ENCODE assay signal across 8 mouse cellular contexts in the genomic region with DNA sequence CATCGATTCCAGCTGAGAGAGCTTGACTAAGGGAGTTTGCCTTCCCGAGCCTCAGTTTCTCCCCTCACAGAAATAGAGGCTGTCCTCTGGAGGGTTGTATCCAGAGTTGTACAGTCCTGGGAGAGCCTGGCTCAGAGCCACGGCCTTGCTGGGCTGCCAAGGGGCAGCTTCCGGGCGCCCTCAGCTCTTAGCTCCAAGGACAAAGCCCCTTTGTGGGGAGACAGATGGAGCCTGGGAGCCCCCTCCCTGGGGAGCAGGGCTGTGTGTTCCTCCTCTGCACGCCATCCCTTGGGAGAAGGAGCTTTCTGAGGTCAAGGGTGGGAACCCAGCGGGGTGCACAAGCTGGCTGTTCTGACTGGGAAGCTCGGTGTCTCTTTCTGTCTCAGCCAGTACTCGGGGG. TPM values are rescaled to one million over a fixed set of nuclear protein-coding genes. Genes with fewer than 3 reads are reported as not detected.
DNase-seq lines count a peak whose midpoint lies in the region; ATAC-seq and TF ChIP-seq lines count a peak whose summit lies in the region.

No protein-coding gene starts in this region.

- H3K4me3 ChIP-seq in hindbrain, embryonic 15.5 days: no peak overlapping the region
- no peak overlapping the region for H3K4me3 ChIP-seq in neural tube, embryonic 12.5 days
- no peak overlapping the region for H3K4me3 ChIP-seq in liver, postnatal 0 days (ENCODE audit: low read depth, low read length)

- peak; percentile 50 for DNase-seq in adrenal gland, adult 2 months
- DNase-seq in adrenal gland, postnatal 4 days (ENCODE audit: low spot score in 2 of 2): no peak
- DNase-seq in left cerebral cortex, postnatal 14 days (ENCODE audit: low spot score in 2 of 2): peak; percentile 69 to 70
- DNase-seq in left cerebral cortex, adult 18-20 months (ENCODE audit: low spot score in 2 of 2): no peak
- no peak for DNase-seq in liver, postnatal 0 days
- DNase-seq in spleen, postnatal 14 days (ENCODE audit: low spot score in 2 of 2): no peak

- no peaks in the 10 kb centered on the region for H3K27me3 ChIP-seq in hindbrain, embryonic 15.5 days
- H3K27me3 ChIP-seq in neural tube, embryonic 12.5 days (replicated peaks): no peaks in the 10 kb centered on the region
- no peaks in the 10 kb centered on the region for H3K27me3 ChIP-seq in liver, postnatal 0 days (ENCODE audit: insufficient read depth, low read length)

- no peak for TF ChIP-seq CTCF in liver, postnatal 0 days (IDR thresholded peaks at IDR 0.05; ENCODE audit: low read depth)

- no peaks in the 10 kb centered on the region for H3K9me3 ChIP-seq in hindbrain, embryonic 15.5 days
- H3K9me3 ChIP-seq in neural tube, embryonic 12.5 days: no peaks in the 10 kb centered on the region
- no peaks in the 10 kb centered on the region for H3K9me3 ChIP-seq in liver, postnatal 0 days (ENCODE audit: low read length)

- H3K4me1 ChIP-seq in hindbrain, embryonic 15.5 days (replicated peaks): peaks cover 80% of the 10 kb centered on the region
- H3K4me1 ChIP-seq in neural tube, embryonic 12.5 days: peaks cover 50% of the 10 kb centered on the region
- peaks cover 8% of the 10 kb centered on the region; the same call in 1 of the 2 replicates for H3K4me1 ChIP-seq in liver, postnatal 0 days (ENCODE audit: insufficient read depth)

- no peak overlapping the region for H3K4me2 ChIP-seq in hindbrain, embryonic 15.5 days
- peak overlapping the region; percentile 16; the same call in 1 of the 2 replicates for H3K4me2 ChIP-seq in neural tube, embryonic 12.5 days (replicated peaks)
- H3K4me2 ChIP-seq in liver, postnatal 0 days (ENCODE audit: low read depth, low read length): no peak overlapping the region

- H3K27ac ChIP-seq in hindbrain, embryonic 15.5 days (replicated peaks): peak overlapping the region; percentile 69
- H3K27ac ChIP-seq in neural tube, embryonic 12.5 days: no peak overlapping the region
- no peak overlapping the region for H3K27ac ChIP-seq in liver, postnatal 0 days (ENCODE audit: low read depth)

- WGBS in hindbrain, embryonic 15.5 days: 54% methylated on average over 9 of the region's 9 CpGs
- 68% methylated on average over 9 of the region's 9 CpGs for WGBS in neural tube, embryonic 12.5 days
- 77% methylated on average over 9 of the region's 9 CpGs for WGBS in liver, postnatal 0 days (ENCODE audit: insufficient replicate concordance)

- H3K36me3 ChIP-seq in hindbrain, embryonic 15.5 days: no peaks in the 10 kb centered on the region
- H3K36me3 ChIP-seq in neural tube, embryonic 12.5 days: peaks cover 37% of the 10 kb centered on the region
- no peaks in the 10 kb centered on the region for H3K36me3 ChIP-seq in liver, postnatal 0 days (replicated peaks; ENCODE audit: insufficient read depth, low read length)

- H3K9ac ChIP-seq in hindbrain, embryonic 15.5 days: no peak overlapping the region
- H3K9ac ChIP-seq in neural tube, embryonic 12.5 days: 0 out of 2 replicates have a peak overlapping the region, but pooled peaks have one; percentile 29
- H3K9ac ChIP-seq in liver, postnatal 0 days (replicated peaks): no peak overlapping the region

- ATAC-seq in hindbrain, embryonic 15.5 days (ENCODE audit: low FRiP score, low read depth): peak; percentile 49
- ATAC-seq in neural tube, embryonic 12.5 days (ENCODE audit: low FRiP score, low read depth): peak; percentile 54; the same call in 1 of the 2 replicates
- ATAC-seq in liver, postnatal 0 days: no peak

- no peak for TF ChIP-seq EP300 in liver, postnatal 0 days (IDR thresholded peaks at IDR 0.05; ENCODE audit: low read depth)

- intact Hi-C loops in left cerebral cortex, postnatal 14 days (cut with DNase I): no loop called here

RNA-seq across cellular contexts. Expression of gene Src, which starts 14.2 kb away (rescaled TPM):
- total RNA-seq in adrenal gland, adult 2 months (2021): 10 to 100 TPM; 12.6 to 22.7 TPM
- polyA plus RNA-seq in adrenal gland, adult 2 months (2012; rRNA removed): 28.4 and 29.4 TPM in 2 replicates
- 10 to 100 TPM; 34.0 to 36.7 TPM for total RNA-seq in adrenal gland, postnatal 4 days (2021)
- total RNA-seq in left cerebral cortex, postnatal 14 days (2021): 100 to 1,000 TPM; 100 to 104 TPM
- 100 to 1,000 TPM; 135 to 137 TPM for total RNA-seq in left cerebral cortex, adult 18-20 months (2021)
- polyA plus RNA-seq in hindbrain, embryonic 15.5 days (2015; fragmentation: Nextera tagmentation; extraction: Ambion mirVana): 34.4 and 38.4 TPM in 2 replicates
- polyA plus RNA-seq in neural tube, embryonic 12.5 days (2016; fragmentation: Nextera tagmentation; extraction: Ambion mirVana): 34.2 and 38.1 TPM in 2 replicates
- polyA plus RNA-seq in liver, postnatal 0 days (2015; fragmentation: Nextera tagmentation; extraction: Ambion mirVana): 1.6 and 1.8 TPM in 2 replicates

Comparison
In these comparisons a context has a peak if more than half of its experiments do, and no peak if none do; other contexts are left out.
1. DNase-seq: peak in adrenal gland, adult 2 months (single experiment) and left cerebral cortex, postnatal 14 days (2 of 2); none in adrenal gland, postnatal 4 days (0 of 2), left cerebral cortex, adult 18-20 months (0 of 2), liver, postnatal 0 days (single experiment) and spleen, postnatal 14 days (0 of 2).